9 mouse cellular contexts compared by ENCODE assay signal in the genomic region with DNA sequence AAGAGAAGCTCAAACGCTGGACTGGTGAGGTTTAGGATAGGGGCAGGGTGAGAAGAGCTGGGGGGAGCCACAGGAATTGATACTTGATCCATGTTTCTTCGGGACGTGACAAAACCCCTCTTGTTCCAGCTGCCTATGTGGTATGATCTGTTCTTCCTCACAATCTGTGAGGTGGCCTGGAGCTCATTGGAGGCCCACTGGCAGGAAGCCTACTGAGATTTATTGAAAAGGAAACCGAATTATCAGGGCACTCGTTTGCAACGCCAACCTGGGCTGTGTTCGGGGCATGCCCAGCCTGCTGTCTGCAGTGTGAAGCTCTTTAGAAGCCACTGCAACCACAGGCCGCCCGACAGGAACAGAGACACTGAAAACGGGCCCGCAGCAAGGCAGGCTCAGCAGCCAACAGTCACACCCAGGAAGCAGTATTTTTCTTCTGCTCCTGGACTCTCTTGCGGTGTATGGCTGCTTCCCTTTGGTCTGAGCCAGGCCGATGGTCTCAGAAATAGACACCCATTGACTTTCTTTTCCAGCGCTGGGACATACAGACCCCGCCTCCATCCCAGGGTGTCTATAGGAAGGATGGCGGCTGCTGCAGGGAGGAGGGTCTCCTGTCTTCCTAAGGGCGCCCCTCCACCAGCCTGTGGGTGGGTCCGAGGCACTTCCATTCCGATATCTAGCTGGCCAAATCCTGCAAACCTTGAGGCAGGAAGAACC. TPM values are rescaled to one million over a fixed set of nuclear protein-coding genes. Genes with fewer than 3 reads are reported as not detected.
DNase-seq lines count a peak whose midpoint lies in the region; ATAC-seq lines count a peak whose summit lies in the region.
"Had no signal": no experiment of that assay in that cellular context is flagged by ENCODE, and none has a peak within 500 bp of the region (broad histone marks: within the 10 kb centered on the region; RNA-seq: fewer than 3 reads in every experiment).

No protein-coding gene starts in this region.

- H3K27ac ChIP-seq in hindbrain, embryonic 10.5 days: peak overlapping the region; percentile 95
- peak overlapping the region; percentile 92 for H3K27ac ChIP-seq in liver, embryonic 15.5 days (replicated peaks)
- peak overlapping the region; percentile 95 for H3K27ac ChIP-seq in neural tube, embryonic 14.5 days (ENCODE audit: low read depth, low read length)

- H3K9ac ChIP-seq in liver, embryonic 15.5 days: peak overlapping the region; percentile 89
- H3K9ac ChIP-seq in neural tube, embryonic 14.5 days (replicated peaks; ENCODE audit: low read depth, low read length): peak overlapping the region; percentile 76

- no peaks in the 10 kb centered on the region for H3K9me3 ChIP-seq in hindbrain, embryonic 10.5 days
- no peaks in the 10 kb centered on the region for H3K9me3 ChIP-seq in liver, embryonic 15.5 days (replicated peaks)
- no peaks in the 10 kb centered on the region for H3K9me3 ChIP-seq in neural tube, embryonic 14.5 days (ENCODE audit: control insufficient read depth, low read length)

- no peaks in the 10 kb centered on the region for H3K27me3 ChIP-seq in hindbrain, embryonic 10.5 days (ENCODE audit: insufficient read depth, poor library complexity, severe bottlenecking)
- no peaks in the 10 kb centered on the region for H3K27me3 ChIP-seq in liver, embryonic 15.5 days
- no peaks in the 10 kb centered on the region for H3K27me3 ChIP-seq in neural tube, embryonic 14.5 days (ENCODE audit: control insufficient read depth, insufficient read depth, low read length)

- H3K36me3 ChIP-seq in hindbrain, embryonic 10.5 days: peaks cover 27% of the 10 kb centered on the region
- H3K36me3 ChIP-seq in liver, embryonic 15.5 days (replicated peaks): peaks cover 32% of the 10 kb centered on the region
- H3K36me3 ChIP-seq in neural tube, embryonic 14.5 days (ENCODE audit: control insufficient read depth, insufficient read depth, low read length): no peaks in the 10 kb centered on the region

- peaks cover 37% of the 10 kb centered on the region for H3K4me1 ChIP-seq in hindbrain, embryonic 10.5 days (replicated peaks)
- H3K4me1 ChIP-seq in liver, embryonic 15.5 days (replicated peaks): peaks cover 73% of the 10 kb centered on the region
- peaks cover 11% of the 10 kb centered on the region for H3K4me1 ChIP-seq in neural tube, embryonic 14.5 days (ENCODE audit: control insufficient read depth, insufficient read depth, low read length)

- H3K4me3 ChIP-seq in hindbrain, embryonic 10.5 days: peak overlapping the region; percentile 86
- H3K4me3 ChIP-seq in liver, embryonic 15.5 days (replicated peaks): peak overlapping the region; percentile 77
- H3K4me3 ChIP-seq in neural tube, embryonic 14.5 days (ENCODE audit: low read depth, low read length): peak overlapping the region; percentile 48

- H3K4me2 ChIP-seq in liver, embryonic 15.5 days: peak overlapping the region; percentile 90
- H3K4me2 ChIP-seq in neural tube, embryonic 14.5 days (ENCODE audit: low read depth, low read length): peak overlapping the region; percentile 83

- peak; percentile 36 for ATAC-seq in liver, embryonic 15.5 days (ENCODE audit: insufficient read depth)
- peak; percentile 86 for ATAC-seq in neural tube, embryonic 14.5 days (ENCODE audit: low read depth)

- WGBS in hindbrain, embryonic 10.5 days: 10% methylated on average over 19 of the region's 19 CpGs
- 6% methylated on average over 19 of the region's 19 CpGs for WGBS in liver, embryonic 15.5 days (ENCODE audit: insufficient replicate concordance)
- WGBS in neural tube, embryonic 14.5 days: 8% methylated on average over 19 of the region's 19 CpGs

- peak; percentile 67 for DNase-seq in adrenal gland, postnatal 14 days
- no peak for DNase-seq in adrenal gland, postnatal 25 days
- peak; percentile 45 for DNase-seq in urinary bladder, postnatal 14 days (ENCODE audit: low spot score)
- DNase-seq in urinary bladder, adult 18-20 months (ENCODE audit: low spot score in 2 of 2): no peak
- no peak for DNase-seq in hindbrain, embryonic 10.5 days (ENCODE audit: low spot score)
- DNase-seq in ovary, postnatal 36 days (ENCODE audit: low spot score): no peak

RNA-seq across cellular contexts. Expression of gene Birc5, which starts 0.6 kb away (rescaled TPM):
- 17.8 and 22.6 TPM in 2 replicates for total RNA-seq in adrenal gland, postnatal 14 days (2021)
- total RNA-seq in adrenal gland, postnatal 25 days (2021): 5.2 and 8.5 TPM in 2 replicates
- 338 and 392 TPM in 2 replicates for polyA plus RNA-seq in hindbrain, embryonic 10.5 days (2016; fragmentation: Nextera tagmentation; extraction: Ambion mirVana)
- polyA plus RNA-seq in liver, embryonic 15.5 days (2015; fragmentation: Nextera tagmentation; extraction: Ambion mirVana): 306 and 347 TPM in 2 replicates
- 14.9 and 26.1 TPM in 2 replicates for polyA plus RNA-seq in neural tube, embryonic 14.5 days (2014; fragmentation: Nextera tagmentation; extraction: Ambion mirVana)

RNA-seq across cellular contexts. Expression of gene Tmem235, which starts 12.1 kb away (rescaled TPM):
- not detected in 2 replicates for total RNA-seq in adrenal gland, postnatal 14 days (2021)
- total RNA-seq in adrenal gland, postnatal 25 days (2021): not detected in 2 replicates
- not detected in 2 replicates for polyA plus RNA-seq in hindbrain, embryonic 10.5 days (2016; fragmentation: Nextera tagmentation; extraction: Ambion mirVana)
- not detected in 2 replicates for polyA plus RNA-seq in liver, embryonic 15.5 days (2015; fragmentation: Nextera tagmentation; extraction: Ambion mirVana)
- polyA plus RNA-seq in neural tube, embryonic 14.5 days (2014; fragmentation: Nextera tagmentation; extraction: Ambion mirVana): 0.15 TPM in 1 of 2 replicates, not detected in the other
- total RNA-seq: gastrocnemius, postnatal 4 days had no signal

RNA-seq across cellular contexts. Expression of gene Tk1, which starts 22.5 kb away (rescaled TPM):
- total RNA-seq in adrenal gland, postnatal 14 days (2021): 29.1 and 34.8 TPM in 2 replicates
- total RNA-seq in adrenal gland, postnatal 25 days (2021): 14.3 and 18.4 TPM in 2 replicates
- 106 and 132 TPM in 2 replicates for polyA plus RNA-seq in hindbrain, embryonic 10.5 days (2016; fragmentation: Nextera tagmentation; extraction: Ambion mirVana)
- polyA plus RNA-seq in liver, embryonic 15.5 days (2015; fragmentation: Nextera tagmentation; extraction: Ambion mirVana): 136 and 138 TPM in 2 replicates
- 6.8 and 12.0 TPM in 2 replicates for polyA plus RNA-seq in neural tube, embryonic 14.5 days (2014; fragmentation: Nextera tagmentation; extraction: Ambion mirVana)

RNA-seq across cellular contexts. Expression of gene Afmid, which starts 22.7 kb away (rescaled TPM):
- 7.5 and 16.4 TPM in 2 replicates for total RNA-seq in adrenal gland, postnatal 14 days (2021)
- total RNA-seq in adrenal gland, postnatal 25 days (2021): 10.1 and 13.2 TPM in 2 replicates
- 3.8 and 4.0 TPM in 2 replicates for polyA plus RNA-seq in hindbrain, embryonic 10.5 days (2016; fragmentation: Nextera tagmentation; extraction: Ambion mirVana)
- polyA plus RNA-seq in liver, embryonic 15.5 days (2015; fragmentation: Nextera tagmentation; extraction: Ambion mirVana): 11.8 and 12.0 TPM in 2 replicates
- polyA plus RNA-seq in neural tube, embryonic 14.5 days (2014; fragmentation: Nextera tagmentation; extraction: Ambion mirVana): 5.0 and 6.9 TPM in 2 replicates

RNA-seq across cellular contexts. Expression of gene Tha1, which starts 24.9 kb away (rescaled TPM):
- 11.5 and 12.3 TPM in 2 replicates for total RNA-seq in adrenal gland, postnatal 14 days (2021)
- 14.8 and 16.7 TPM in 2 replicates for total RNA-seq in adrenal gland, postnatal 25 days (2021)
- 3.5 and 3.8 TPM in 2 replicates for polyA plus RNA-seq in hindbrain, embryonic 10.5 days (2016; fragmentation: Nextera tagmentation; extraction: Ambion mirVana)
- polyA plus RNA-seq in liver, embryonic 15.5 days (2015; fragmentation: Nextera tagmentation; extraction: Ambion mirVana): 1.6 and 1.8 TPM in 2 replicates
- polyA plus RNA-seq in neural tube, embryonic 14.5 days (2014; fragmentation: Nextera tagmentation; extraction: Ambion mirVana): 3.8 and 4.2 TPM in 2 replicates

Comparison
In these comparisons a context has a peak if more than half of its experiments do, and no peak if none do; other contexts are left out.
1. DNase-seq: peak in adrenal gland, postnatal 14 days (single experiment) and urinary bladder, postnatal 14 days (single experiment); none in adrenal gland, postnatal 25 days (single experiment), urinary bladder, adult 18-20 months (0 of 2), hindbrain, embryonic 10.5 days (single experiment) and ovary, postnatal 36 days (single experiment).
2. RNA of gene Birc5, which starts 0.6 kb away (polyA plus RNA-seq): 306 to 347 TPM in liver, embryonic 15.5 days and 338 to 392 TPM in hindbrain, embryonic 10.5 days; 14.9 to 26.1 TPM in neural tube, embryonic 14.5 days; every median in the first group is over 10 times any median in the second.
3. Peak in every context shown above with its lines, with median percentiles within 50 percentile points of each other: H3K27ac ChIP-seq and H3K4me3 ChIP-seq.